Mouse (Mus musculus) Patski (cell line): Measurements from ENCODE around the gene Gsap. TPM values are rescaled to one million over a fixed set of nuclear protein-coding genes. Genes with fewer than 3 reads are reported as not detected.
A peak's percentile ranks its signal among the peaks of the same experiment; 100 is the strongest.

Experiments
- ATAC-seq: fragments of 100-300 bp; one replicate; pipeline ENCODE4 v1.8.0; 2021
- CTCF ChIA-PET: fragments of 350-600 bp; sonication (Branson Sonifier 250); formaldehyde crosslinking; loops from one replicate; lab custom pipeline; 2022; ENCODE audit warnings: inconsistent platforms; lab: Charles Lee
- POLR2A ChIA-PET: fragments of 350-600 bp; sonication (Branson Sonifier 250); formaldehyde crosslinking; loops from one replicate; lab custom pipeline; 2022; ENCODE audit warnings: antibody characterized with exemption, inconsistent platforms; lab: Charles Lee
- DNase-seq: peaks from one replicate; pipeline ENCODE4 v3.0.0-alpha.2; 2011; ENCODE audit warnings: low read depth, low spot score
- H3K27me3 ChIP-seq: fragments of 371-371 bp; one replicate; pipeline ENCODE4 v1.5.1; 2021
- CTCF ChIP-seq: fragments of 100-300 bp; IDR thresholded peaks from one replicate; pipeline ENCODE4 v1.5.1; 2021
- in situ Hi-C: fragments of 300-500 bp; cut with MboI; formaldehyde crosslinking; loops from 3 replicates; pipeline ENCODE4 v1.11.1; 2018; ENCODE audit warnings: low pct_unique_long_range_greater_than_20kb, mixed read lengths
- polyA plus RNA-seq: library from polyadenylated mRNA; unstranded; gene quantifications from one replicate; pipeline ENCODE4 v1.2.3, GENCODE M21; 2021

The Gsap gene
- polyA plus RNA-seq, 1 experiment from 2014 or later, result 5.7 TPM

DNA sequence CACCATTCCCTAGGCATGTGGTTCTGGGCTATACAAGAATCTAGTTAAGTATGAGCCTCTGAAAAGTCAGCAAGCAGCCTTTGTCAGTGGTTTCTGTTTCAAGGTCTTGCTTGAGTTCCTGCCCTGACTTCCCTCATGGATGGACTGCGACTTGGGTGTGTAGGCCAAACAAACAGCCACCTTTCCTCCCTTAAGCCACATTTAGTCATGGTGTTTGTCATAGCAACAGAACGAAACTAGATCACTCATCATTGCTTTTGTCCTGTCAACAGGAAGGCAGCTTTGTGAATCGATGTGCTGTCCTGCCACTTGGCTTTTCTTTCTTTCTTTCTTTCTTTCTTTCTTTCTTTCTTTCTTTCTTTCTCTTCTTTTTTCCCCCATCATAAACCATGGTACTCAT, 26.9 kb downstream of the Gsap start:
- ChIA-PET POLR2A (no interaction called here), CTCF (no interaction called here)
- ATAC-seq (no peak), DNase-seq (no peak)
- no peaks in the 10 kb centered on the region for H3K27me3 ChIP-seq
- in situ Hi-C loops, result no loop called here
- no peak for TF ChIP-seq CTCF

DNA sequence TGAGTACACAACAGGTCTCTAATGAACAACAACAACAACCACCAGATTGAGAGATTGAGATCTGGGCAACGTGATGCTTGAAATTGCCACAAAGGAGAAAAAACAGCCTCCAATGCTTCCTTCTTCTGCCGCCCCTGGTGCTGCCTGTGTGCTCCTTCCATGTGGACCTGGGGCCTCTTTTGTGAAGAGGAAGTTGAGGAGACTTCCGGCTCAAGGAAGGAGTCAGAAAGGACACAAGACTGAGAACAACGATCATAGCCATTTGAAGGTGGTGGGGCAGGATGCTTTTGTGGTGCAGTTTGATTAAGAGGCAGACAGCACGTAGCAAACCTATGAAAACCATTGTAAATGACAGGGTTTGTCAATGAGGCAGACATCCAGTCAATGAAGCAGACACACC, 27.7 kb downstream of the Gsap start:
- no peak for ATAC-seq
- in situ Hi-C loops, result no loop called here
- no peaks in the 10 kb centered on the region for H3K27me3 ChIP-seq
- no peak for TF ChIP-seq CTCF
- POLR2A ChIA-PET, result no interaction called here
- DNase-seq, result no peak
- CTCF ChIA-PET, result no interaction called here

DNA sequence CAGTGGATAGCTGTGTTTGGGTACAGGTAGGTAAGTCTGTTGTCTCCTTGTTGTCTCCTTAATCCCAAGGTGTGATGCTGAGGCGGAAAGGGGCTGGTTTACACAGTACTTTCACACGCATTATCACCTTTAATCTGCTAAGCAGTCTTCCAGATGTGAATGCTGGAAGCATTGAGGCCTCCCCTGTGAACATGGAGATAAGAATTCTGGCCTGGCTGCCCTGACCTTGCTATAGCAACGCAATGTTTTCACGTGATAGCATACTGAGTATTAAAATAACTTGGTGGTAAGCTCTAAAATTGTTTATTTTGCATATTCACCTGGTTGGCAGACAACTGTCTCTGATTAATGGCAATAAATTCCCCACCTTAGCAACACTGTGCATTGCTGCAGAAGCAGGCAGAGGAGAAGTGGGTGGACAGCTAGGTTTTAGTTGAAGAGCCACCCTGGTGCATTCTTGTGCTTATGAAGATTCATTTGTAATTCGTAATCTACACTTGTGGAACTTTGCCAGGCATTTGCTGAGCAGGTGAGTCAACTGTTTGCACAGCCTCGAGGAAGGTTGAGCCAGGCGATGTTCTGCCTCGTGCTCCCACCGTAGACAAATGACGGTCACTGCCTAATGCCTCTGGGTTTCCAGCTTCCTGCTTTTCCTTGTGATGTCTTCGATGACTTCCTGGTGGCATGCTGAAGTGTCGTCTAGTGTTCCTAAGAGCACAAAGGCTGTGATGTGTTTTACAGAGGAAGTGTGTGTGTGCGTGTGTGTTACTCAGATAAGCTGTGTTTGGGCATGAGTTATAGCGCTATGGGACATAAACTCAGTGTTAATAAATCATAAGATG, 31.6 kb downstream of the Gsap start:
- no peaks in the 10 kb centered on the region for H3K27me3 ChIP-seq
- CTCF ChIA-PET, result no interaction called here
- DNase-seq (peak; percentile 48), ATAC-seq (peak; percentile 66)
- POLR2A ChIA-PET, result no interaction called here
- TF ChIP-seq CTCF, result no peak
- in situ Hi-C loops, result no loop called here

DNA sequence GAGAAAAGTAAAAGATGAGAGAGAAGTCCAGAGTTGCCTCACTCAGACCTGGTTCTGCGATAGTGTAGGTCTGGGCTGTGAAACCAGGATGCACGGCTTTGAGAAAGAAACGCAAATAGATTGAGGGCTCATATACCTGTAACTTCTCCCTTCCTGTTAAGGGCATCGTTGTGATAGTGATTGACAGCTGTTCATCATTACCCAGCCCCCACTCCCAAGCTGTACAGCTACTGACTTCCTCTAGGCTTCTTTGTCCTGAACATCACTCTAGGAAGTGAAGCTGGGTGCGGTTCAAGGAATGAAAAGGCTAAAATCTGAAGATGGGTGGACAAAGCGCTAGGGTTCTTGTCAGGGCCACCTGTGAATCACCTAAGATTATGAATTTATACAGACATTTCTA, 46.8 kb downstream of the Gsap start:
- ATAC-seq (no peak), DNase-seq (no peak)
- H3K27me3 ChIP-seq, result no peaks in the 10 kb centered on the region
- in situ Hi-C loops, result no loop called here
- no peak for TF ChIP-seq CTCF
- POLR2A ChIA-PET, result interaction anchor here (0.6 kb wide), 1 partner anchor 52 kb away, joined by 3 read pairs; no protein-coding TSS in a partner anchor
- CTCF ChIA-PET, result no interaction called here

DNA sequence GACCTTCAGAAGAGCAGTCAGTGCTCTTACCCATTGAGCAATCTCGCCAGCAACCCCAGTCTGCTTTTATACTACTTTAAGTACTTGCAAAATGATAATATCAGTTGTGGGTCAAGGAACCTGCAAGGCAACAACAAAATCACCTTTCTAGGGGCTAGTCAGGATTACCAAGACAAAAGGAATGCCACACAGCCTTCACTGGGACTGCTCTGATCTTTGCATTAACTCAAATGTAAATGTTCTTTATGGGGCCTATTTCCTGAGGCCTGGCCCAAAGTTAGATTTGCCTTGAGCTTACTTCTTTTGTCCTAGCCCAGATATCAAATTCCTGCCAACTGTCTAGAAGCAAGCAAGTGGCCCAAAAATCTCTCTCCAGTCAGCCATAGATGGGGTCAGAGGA, 58.5 kb downstream of the Gsap start:
- H3K27me3 ChIP-seq, result no peaks in the 10 kb centered on the region
- POLR2A ChIA-PET, result interaction anchor here (0.7 kb wide), 1 partner anchor 192 kb away, joined by 6 read pairs; no protein-coding TSS in a partner anchor
- DNase-seq (no peak), ATAC-seq (no peak)
- CTCF ChIA-PET, result interaction anchor here (1.0 to 2.5 kb wide), 5 partner anchors 10 to 54 kb away, joined by 3 to 10 read pairs (median 3); no protein-coding TSS in a partner anchor
- no peak for TF ChIP-seq CTCF
- in situ Hi-C loops, result no loop called here

DNA sequence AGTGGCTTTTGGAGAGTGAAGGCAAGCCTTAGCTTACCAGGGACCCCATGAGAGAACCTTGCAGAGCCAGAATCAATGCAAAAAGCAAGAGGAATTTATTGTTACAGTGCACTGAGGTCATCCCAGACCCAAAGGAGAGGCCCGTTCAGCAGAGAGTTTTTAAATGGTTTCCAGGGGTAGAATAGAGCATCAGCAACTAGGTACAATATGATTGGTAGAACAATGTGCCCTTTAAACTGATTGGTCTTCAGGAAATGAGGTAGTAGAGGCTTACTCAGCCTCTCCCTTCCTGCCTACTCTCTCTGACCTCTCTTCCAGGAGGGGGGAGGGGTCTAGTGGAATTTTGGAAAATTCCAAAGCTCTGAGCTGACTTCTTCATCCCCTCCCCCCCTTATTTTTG, 59.2 kb downstream of the Gsap start:
- in situ Hi-C loops, result no loop called here

DNA sequence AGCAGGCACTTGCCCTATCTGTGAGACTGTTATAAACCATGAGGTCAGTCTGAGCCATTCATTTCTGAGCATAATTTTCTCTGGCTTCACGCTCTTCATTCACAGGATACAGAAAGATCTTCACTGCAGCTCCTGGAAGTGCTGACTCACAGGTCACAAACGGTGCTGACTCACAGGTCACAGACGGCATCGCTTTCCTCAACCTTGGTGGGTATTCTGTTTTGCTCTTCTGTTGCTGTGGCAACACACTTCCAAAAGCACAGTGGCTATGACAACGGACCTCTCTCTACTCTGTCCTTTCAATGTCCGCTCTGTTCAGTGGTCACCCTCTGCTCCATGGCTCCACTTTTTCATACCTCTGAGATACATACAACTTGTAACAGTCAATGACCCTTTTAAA, 60.7 kb downstream of the Gsap start:
- DNase-seq (no peak), ATAC-seq (no peak)
- no peak for TF ChIP-seq CTCF
- H3K27me3 ChIP-seq, result no peaks in the 10 kb centered on the region
- CTCF ChIA-PET, result interaction anchor here (0.6 to 2.5 kb wide), 2 partner anchors 12 to 22 kb away, joined by 3 to 10 read pairs; no protein-coding TSS in a partner anchor
- POLR2A ChIA-PET, result no interaction called here
- in situ Hi-C loops, result no loop called here

More for the DNA sequence above, 59.2 kb downstream of the Gsap start:
- ATAC-seq (no peak), DNase-seq (no peak)
- POLR2A ChIA-PET, result no interaction called here
- H3K27me3 ChIP-seq, result no peaks in the 10 kb centered on the region
- TF ChIP-seq CTCF, result no peak
- CTCF ChIA-PET, result interaction anchor here (1.0 to 2.5 kb wide), 4 partner anchors 11 to 55 kb away, joined by 3 to 10 read pairs (median 4); no protein-coding TSS in a partner anchor

DNA sequence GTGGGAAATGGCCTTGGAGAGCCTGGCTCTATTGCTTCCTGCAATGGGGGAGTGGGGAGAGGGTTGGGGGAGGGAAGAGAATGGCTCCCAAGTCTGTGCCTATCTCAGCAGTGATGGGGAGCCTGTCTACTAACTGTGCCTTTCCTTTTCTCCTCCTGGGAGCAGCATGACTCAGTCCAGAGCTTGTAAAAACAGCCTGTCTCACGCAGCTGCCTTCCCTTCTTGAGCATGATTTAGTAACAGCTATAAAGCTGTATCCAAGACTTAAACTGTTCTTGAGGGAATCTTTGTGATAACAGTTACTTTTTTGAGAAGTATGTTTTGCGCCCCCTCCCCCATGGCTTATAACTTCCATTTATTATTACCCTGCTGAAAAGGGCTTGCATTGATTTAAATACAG, 61.9 kb downstream of the Gsap start:
- POLR2A ChIA-PET, result no interaction called here
- in situ Hi-C loops, result no loop called here
- H3K27me3 ChIP-seq, result no peaks in the 10 kb centered on the region
- CTCF ChIA-PET, result no interaction called here
- DNase-seq, result no peak
- no peak for TF ChIP-seq CTCF
- ATAC-seq, result no peak

DNA sequence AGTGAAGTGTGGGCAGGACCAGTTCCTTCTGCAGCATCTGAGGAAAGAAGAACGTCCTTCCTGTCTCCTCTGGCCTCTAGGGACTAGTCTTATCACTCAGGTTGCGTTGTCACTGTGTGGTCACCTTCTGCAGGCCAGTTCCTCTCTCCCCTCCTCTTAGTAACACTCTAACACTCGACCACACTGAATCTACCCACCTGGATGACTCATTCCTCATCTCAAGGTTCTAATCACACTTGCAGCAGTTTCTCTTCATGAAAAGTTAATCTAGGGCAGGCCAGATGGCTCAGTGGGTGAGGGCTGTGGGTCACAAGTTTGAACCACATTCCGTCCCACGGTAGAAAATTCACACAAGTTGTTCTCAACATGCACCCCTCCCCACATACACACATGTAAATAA, 62.8 kb downstream of the Gsap start:
- in situ Hi-C loops, result no loop called here
- ChIA-PET CTCF (no interaction called here), POLR2A (no interaction called here)
- DNase-seq, result no peak
- no peaks in the 10 kb centered on the region for H3K27me3 ChIP-seq
- TF ChIP-seq CTCF, result no peak
- ATAC-seq, result no peak

DNA sequence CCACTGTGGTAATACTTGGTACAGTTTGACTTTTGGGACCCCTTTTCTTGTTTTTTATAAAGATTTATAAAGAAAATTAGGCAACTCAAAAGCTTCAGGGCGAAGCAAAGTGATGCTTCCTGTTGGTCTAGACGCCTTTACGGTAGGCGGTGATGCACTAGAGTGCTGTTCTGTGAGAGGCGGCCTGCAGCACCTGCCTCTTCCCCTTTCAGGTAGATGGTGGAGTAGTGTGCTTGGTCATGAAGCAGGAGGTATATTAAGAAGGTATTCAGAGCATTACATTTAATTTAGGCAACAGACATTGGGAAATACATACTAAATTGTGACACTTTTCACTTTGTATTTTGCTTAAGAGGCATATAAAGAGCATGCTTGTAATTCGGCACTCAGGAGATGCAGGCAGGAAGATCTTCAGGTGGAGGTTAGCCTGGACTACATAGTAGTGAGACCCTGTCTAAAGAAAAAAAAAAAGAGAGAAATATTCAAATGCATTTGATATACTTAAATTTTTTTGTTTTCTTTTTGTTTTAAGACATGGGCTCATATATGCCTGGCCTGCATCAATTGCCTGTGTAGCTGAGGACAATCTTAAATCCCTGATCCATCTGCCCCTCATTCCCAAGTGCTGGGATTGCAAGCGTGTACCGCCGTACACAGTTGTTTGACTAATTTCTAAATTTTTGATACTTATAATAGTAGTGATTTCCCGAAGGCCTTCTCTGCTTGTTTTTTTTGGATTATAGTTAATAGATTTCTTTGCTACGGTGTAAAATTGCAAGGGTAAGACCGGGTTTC, 68.9 kb downstream of the Gsap start:
- ChIA-PET POLR2A (no interaction called here), CTCF (no interaction called here)
- no peaks in the 10 kb centered on the region for H3K27me3 ChIP-seq
- no peak for TF ChIP-seq CTCF
- DNase-seq (no peak), ATAC-seq (no peak)
- in situ Hi-C loops, result loop anchor here (5.0 kb wide), 2 partner anchors 108 to 343 kb away; no protein-coding TSS in a partner anchor
